Mouse (Mus musculus): ENCODE measurements at regions not wholly inside any gene's neighbourhood (a gene's known extent, or its start where the extent isn't known, plus 50 kb on each side); places are given as distances from the start of the nearest gene placed in this dataset.

- Histone ChIP-seq H3K79me2 (ENCODE audit: control insufficient read depth, insufficient read depth) (no peaks in the 10 kb centered on the region), H3K4me3 (no peak overlapping the region), H3K36me3 (ENCODE audit: control insufficient read depth, insufficient read depth) (no peaks in the 10 kb centered on the region), H3K27me3 (ENCODE audit: control insufficient read depth, insufficient read depth, insufficient read length) (no peaks in the 10 kb centered on the region), H3ac (ENCODE audit: control insufficient read depth, insufficient read length) (no peak overlapping the region), H3K4me2 (ENCODE audit: low read depth) (no peak overlapping the region)
- TF ChIP-seq MAX (IDR thresholded peaks at IDR 0.05; ENCODE audit: low read depth): no peak
Measured at GRCm38 (mm10) chr4:150797057-150797456, 56.7 kb upstream of the Errfi1 start.

- Histone ChIP-seq H3K36me3 (ENCODE audit: control insufficient read depth, insufficient read depth) (no peaks in the 10 kb centered on the region), H3K4me3 (no peak overlapping the region), H3K27me3 (ENCODE audit: control insufficient read depth, insufficient read depth, insufficient read length) (no peaks in the 10 kb centered on the region), H3K79me2 (ENCODE audit: control insufficient read depth, insufficient read depth) (no peaks in the 10 kb centered on the region), H3K4me2 (ENCODE audit: low read depth) (no peak overlapping the region), H3ac (ENCODE audit: control insufficient read depth, insufficient read length) (no peak overlapping the region)
- peak; percentile 73 to 91 (median 77) for TF ChIP-seq MYOG (IDR thresholded peaks at IDR 0.05; ENCODE audit: control insufficient read depth in 1 of 3, insufficient read depth in 1 of 3, insufficient read length in 2 of 3, low read depth in 2 of 3)
- no peak for TF ChIP-seq MAX (IDR thresholded peaks at IDR 0.05; ENCODE audit: low read depth)
- TF ChIP-seq POLR2AphosphoS2 (IDR thresholded peaks at IDR 0.05; ENCODE audit: insufficient read length, low read depth): no peak
- TF ChIP-seq TCF12 (IDR thresholded peaks at IDR 0.05; ENCODE audit: insufficient read depth, poor library complexity, severe bottlenecking): peak; percentile 73
- TF ChIP-seq CEBPB (IDR thresholded peaks at IDR 0.05; ENCODE audit: insufficient read depth, poor library complexity, severe bottlenecking): no peak
- peak; percentile 1 to 94 (median 90) for TF ChIP-seq MYOD1 (IDR thresholded peaks at IDR 0.05; ENCODE audit: control insufficient read depth in 1 of 3, insufficient read length in 2 of 3, low read depth in 2 of 3)
- no peak for TF ChIP-seq E2F4 (IDR thresholded peaks at IDR 0.05; ENCODE audit: insufficient read depth)
- TF ChIP-seq TCF3 (IDR thresholded peaks at IDR 0.05; ENCODE audit: insufficient read length, low read depth): peak; percentile 86
- TF ChIP-seq POLR2A (IDR thresholded peaks at IDR 0.05; ENCODE audit: insufficient read length, low read depth): no peak
- TF ChIP-seq REST (IDR thresholded peaks at IDR 0.05; ENCODE audit: insufficient read depth, insufficient read length): no peak
- TF ChIP-seq SRF (IDR thresholded peaks at IDR 0.05; ENCODE audit: control insufficient read depth, insufficient read length, low read depth): peak; percentile 83
- no peak for TF ChIP-seq USF1 (IDR thresholded peaks at IDR 0.05; ENCODE audit: low read depth)
Measured at GRCm38 (mm10) chr4:150794878-150795277, 58.8 kb upstream of the Errfi1 start.

DNA sequence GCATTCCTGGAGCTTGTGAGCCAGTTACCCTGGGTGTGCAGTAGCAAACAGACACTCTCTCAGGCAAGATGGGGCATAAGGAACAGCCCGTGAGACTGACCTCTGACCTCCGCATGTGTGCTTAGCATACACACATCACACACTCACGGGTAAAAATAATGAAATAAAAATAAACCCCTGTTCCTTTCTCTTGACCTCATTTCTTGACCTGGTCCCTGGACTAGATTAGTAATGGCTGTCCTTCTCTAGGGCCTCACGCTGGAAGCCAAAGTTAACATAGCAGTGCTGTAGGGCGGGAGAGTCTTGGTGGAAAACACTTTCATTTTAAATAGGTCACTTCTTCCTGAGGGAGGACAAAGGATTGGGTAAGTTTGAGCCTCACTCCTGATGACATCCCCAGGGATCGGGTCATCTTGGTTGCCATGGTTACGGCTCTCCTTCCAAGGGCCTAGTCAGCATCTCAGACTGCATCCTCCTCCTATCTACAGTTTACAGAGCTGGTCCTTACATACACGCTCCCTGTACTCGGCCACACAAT lies 59.4 kb upstream of the Errfi1 start:
- no peaks in the 10 kb centered on the region for H3K36me3 ChIP-seq (ENCODE audit: control insufficient read depth, insufficient read depth)
- no peak overlapping the region for H3K4me2 ChIP-seq (ENCODE audit: low read depth)
- H3K4me3 ChIP-seq: no peak overlapping the region
- TF ChIP-seq MYOD1 (IDR thresholded peaks at IDR 0.05; ENCODE audit: control insufficient read depth in 1 of 3, insufficient read length in 2 of 3, low read depth in 2 of 3) (no peak), TCF12 (IDR thresholded peaks at IDR 0.05; ENCODE audit: insufficient read depth, poor library complexity, severe bottlenecking) (no peak), REST (IDR thresholded peaks at IDR 0.05; ENCODE audit: insufficient read depth, insufficient read length) (no peak), POLR2AphosphoS2 (IDR thresholded peaks at IDR 0.05; ENCODE audit: insufficient read length, low read depth) (no peak), CEBPB (IDR thresholded peaks at IDR 0.05; ENCODE audit: insufficient read depth, poor library complexity, severe bottlenecking) (no peak), POLR2A (IDR thresholded peaks at IDR 0.05; ENCODE audit: insufficient read length, low read depth) (no peak), E2F4 (IDR thresholded peaks at IDR 0.05; ENCODE audit: insufficient read depth) (no peak), MAX (IDR thresholded peaks at IDR 0.05; ENCODE audit: low read depth) (no peak), USF1 (IDR thresholded peaks at IDR 0.05; ENCODE audit: low read depth) (no peak), MYOG (IDR thresholded peaks at IDR 0.05; ENCODE audit: control insufficient read depth in 1 of 3, insufficient read depth in 1 of 3, insufficient read length in 2 of 3, low read depth in 2 of 3) (no peak), TCF3 (IDR thresholded peaks at IDR 0.05; ENCODE audit: insufficient read length, low read depth) (no peak), SRF (IDR thresholded peaks at IDR 0.05; ENCODE audit: control insufficient read depth, insufficient read length, low read depth) (no peak)
- no peaks in the 10 kb centered on the region for H3K79me2 ChIP-seq (ENCODE audit: control insufficient read depth, insufficient read depth)
- H3ac ChIP-seq (ENCODE audit: control insufficient read depth, insufficient read length): no peak overlapping the region
- H3K27me3 ChIP-seq (ENCODE audit: control insufficient read depth, insufficient read depth, insufficient read length): no peaks in the 10 kb centered on the region

GRCm38 (mm10) chr4:150793146-150793545 lies 60.6 kb upstream of the Errfi1 start:
- no peak overlapping the region for H3K4me2 ChIP-seq (ENCODE audit: low read depth)
- no peaks in the 10 kb centered on the region for H3K79me2 ChIP-seq (ENCODE audit: control insufficient read depth, insufficient read depth)
- TF ChIP-seq TCF3 (IDR thresholded peaks at IDR 0.05; ENCODE audit: insufficient read length, low read depth) (no peak), MAX (IDR thresholded peaks at IDR 0.05; ENCODE audit: low read depth) (no peak), REST (IDR thresholded peaks at IDR 0.05; ENCODE audit: insufficient read depth, insufficient read length) (no peak)
- H3K36me3 ChIP-seq (ENCODE audit: control insufficient read depth, insufficient read depth): no peaks in the 10 kb centered on the region
- H3K4me3 ChIP-seq: no peak overlapping the region
- no peak overlapping the region for H3ac ChIP-seq (ENCODE audit: control insufficient read depth, insufficient read length)
- no peaks in the 10 kb centered on the region for H3K27me3 ChIP-seq (ENCODE audit: control insufficient read depth, insufficient read depth, insufficient read length)

GRCm38 (mm10) chr4:150789166-150789565 lies 64.6 kb upstream of the Errfi1 start:
- H3K4me2 ChIP-seq (ENCODE audit: low read depth): peak overlapping the region; percentile 2

More at GRCm38 (mm10) chr4:150789166-150789565, 64.6 kb upstream of the Errfi1 start:
- no peaks in the 10 kb centered on the region for H3K36me3 ChIP-seq (ENCODE audit: control insufficient read depth, insufficient read depth)
- no peaks in the 10 kb centered on the region for H3K27me3 ChIP-seq (ENCODE audit: control insufficient read depth, insufficient read depth, insufficient read length)
- TF ChIP-seq TCF12 (IDR thresholded peaks at IDR 0.05; ENCODE audit: insufficient read depth, poor library complexity, severe bottlenecking): no peak
- TF ChIP-seq POLR2AphosphoS2 (IDR thresholded peaks at IDR 0.05; ENCODE audit: insufficient read length, low read depth): no peak
- no peak for TF ChIP-seq REST (IDR thresholded peaks at IDR 0.05; ENCODE audit: insufficient read depth, insufficient read length)
- TF ChIP-seq USF1 (IDR thresholded peaks at IDR 0.05; ENCODE audit: low read depth): no peak
- no peak for TF ChIP-seq MAX (IDR thresholded peaks at IDR 0.05; ENCODE audit: low read depth)
- TF ChIP-seq TCF3 (IDR thresholded peaks at IDR 0.05; ENCODE audit: insufficient read length, low read depth): no peak
- no peak for TF ChIP-seq E2F4 (IDR thresholded peaks at IDR 0.05; ENCODE audit: insufficient read depth)
- no peak for TF ChIP-seq SRF (IDR thresholded peaks at IDR 0.05; ENCODE audit: control insufficient read depth, insufficient read length, low read depth)
- no peak for TF ChIP-seq CEBPB (IDR thresholded peaks at IDR 0.05; ENCODE audit: insufficient read depth, poor library complexity, severe bottlenecking)
- no peak for TF ChIP-seq POLR2A (IDR thresholded peaks at IDR 0.05; ENCODE audit: insufficient read length, low read depth)
- no peak for TF ChIP-seq MYOD1 (IDR thresholded peaks at IDR 0.05; ENCODE audit: control insufficient read depth in 1 of 3, insufficient read length in 2 of 3, low read depth in 2 of 3)
- TF ChIP-seq MYOG (IDR thresholded peaks at IDR 0.05; ENCODE audit: control insufficient read depth in 1 of 3, insufficient read depth in 1 of 3, insufficient read length in 2 of 3, low read depth in 2 of 3): no peak
- H3ac ChIP-seq (ENCODE audit: control insufficient read depth, insufficient read length): no peak overlapping the region
- H3K79me2 ChIP-seq (ENCODE audit: control insufficient read depth, insufficient read depth): no peaks in the 10 kb centered on the region
- H3K4me3 ChIP-seq: no peak overlapping the region

All from myocyte (in vitro differentiated cells).